Mouse (Mus musculus) T-cell, adult 2 months (primary cell): ENCODE data around the gene Atg16l1.
A peak's percentile ranks its signal among the peaks of the same experiment; 100 is the strongest.

Source experiments
- DNase-seq: peaks from one replicate; pipeline ENCODE4 v3.0.0; 2022; ENCODE audit warnings: low spot score

Atg16l1 gene

GRCm38 (mm10) chr1:87829621-87830211 is 74.0 kb downstream of the Atg16l1 start:
- peak; percentile 65 for DNase-seq

- DNase-seq, result no peak
Measured at GRCm38 (mm10) chr1:87836453-87836852, 80.8 kb downstream of the Atg16l1 start.

GRCm38 (mm10) chr1:87837018-87837417 is 81.3 kb downstream of the Atg16l1 start:
- no peak for DNase-seq

DNA sequence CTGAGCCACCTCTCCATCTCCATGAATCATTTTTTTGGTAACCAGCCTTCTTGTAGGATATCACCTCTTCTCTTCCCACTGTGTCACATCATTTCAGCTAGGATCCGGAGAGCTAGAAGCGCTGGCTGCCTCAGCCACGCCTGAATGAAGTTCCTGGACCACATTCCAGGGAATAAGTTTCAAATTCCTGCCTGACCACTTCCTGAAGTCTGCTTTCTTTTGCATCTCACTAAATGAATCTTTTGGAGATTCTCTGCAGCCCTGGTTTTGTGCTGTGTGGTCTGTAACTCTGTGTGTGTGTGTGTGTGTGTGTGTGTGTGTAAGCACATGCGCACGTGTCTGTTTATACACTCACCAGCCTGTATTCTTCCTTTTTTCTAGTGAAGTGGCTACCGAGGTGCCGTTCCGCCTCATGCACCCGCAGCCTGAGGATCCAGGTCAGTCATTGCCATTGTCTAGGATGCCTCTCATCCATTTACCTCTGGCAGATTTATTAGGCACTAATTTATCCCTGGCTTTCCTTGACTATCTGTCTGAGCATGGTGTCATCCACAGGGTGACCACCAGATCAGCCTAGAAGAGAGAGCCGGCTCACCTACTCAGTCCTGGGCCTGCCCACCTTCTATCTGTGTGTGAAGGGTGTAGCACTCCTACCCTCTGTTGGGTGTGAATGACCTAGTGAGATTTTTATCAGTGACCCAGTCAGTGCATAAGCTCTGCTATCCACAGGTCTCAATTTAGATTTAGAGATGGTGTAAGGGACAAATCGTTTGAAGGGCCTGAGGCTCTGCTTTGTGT is 84.9 kb downstream of the Atg16l1 start:
- DNase-seq, result no peak
